Mouse (Mus musculus) ES-Bruce4 (cell line): ENCODE data around the gene Tfap2b. TPM values are rescaled to one million over a fixed set of nuclear protein-coding genes. Genes with fewer than 3 reads are reported as not detected.

ENCODE experiments used
- H3K27ac ChIP-seq: 2 replicates; pipeline ENCODE4 v1.5.1; 2012; ENCODE audit warnings: low read length, inconsistent platforms; ENCODE audit not compliant: insufficient read depth
- H3K27me3 ChIP-seq: 2 replicates; pipeline ENCODE4 v1.6.1; 2012; ENCODE audit warnings: mild to moderate bottlenecking, low read length, inconsistent platforms; ENCODE audit not compliant: control insufficient read depth, poor library complexity, insufficient read depth, severe bottlenecking
- H3K36me3 ChIP-seq: 2 replicates; pipeline ENCODE4 v1.6.1; 2012; ENCODE audit warnings: inconsistent platforms, mild to moderate bottlenecking, low read length, moderate library complexity; ENCODE audit not compliant: control insufficient read depth, poor library complexity, insufficient read depth, severe bottlenecking
- H3K4me1 ChIP-seq: one replicate; pipeline ENCODE4 v1.8.1; 2011; ENCODE audit warnings: low read length; ENCODE audit not compliant: control insufficient read depth, insufficient read depth
- H3K4me3 ChIP-seq: 2 replicates; pipeline ENCODE4 v1.5.1; 2011; ENCODE audit warnings: low read depth, mild to moderate bottlenecking, low read length
- H3K9ac ChIP-seq: 2 replicates; pipeline ENCODE4 v1.6.1; 2012; ENCODE audit warnings: low read depth, mild to moderate bottlenecking, inconsistent platforms; ENCODE audit not compliant: poor library complexity, severe bottlenecking
- H3K9me3 ChIP-seq: replicated peaks from 2 replicates; pipeline ENCODE4 v1.6.1; 2012; ENCODE audit warnings: mild to moderate bottlenecking, low read length, inconsistent platforms; ENCODE audit not compliant: control insufficient read depth, poor library complexity, insufficient read depth, severe bottlenecking
- CTCF ChIP-seq: IDR thresholded peaks from one replicate; pipeline ENCODE4 v1.8.1; 2011; ENCODE audit warnings: low read depth, low read length
- EP300 ChIP-seq: IDR thresholded peaks from 2 replicates; pipeline ENCODE4 v1.6.1; 2011; ENCODE audit warnings: low read depth, low read length; ENCODE audit not compliant: insufficient read depth
- POLR2A ChIP-seq: IDR thresholded peaks from one replicate; pipeline ENCODE4 v1.8.1; 2011; ENCODE audit warnings: low read length; ENCODE audit not compliant: insufficient read depth
- polyA plus RNA-seq: library from polyadenylated mRNA; stranded (reverse); fragments of >200 nt; gene quantifications from 2 replicates; pipeline ENCODE4 v1.2.4, GENCODE M21; 2011; ENCODE audit warnings: low read depth; ENCODE audit not compliant: missing spikeins, insufficient read depth, insufficient read length

Tfap2b gene
- polyA plus RNA-seq, 1 experiment = not detected

DNA sequence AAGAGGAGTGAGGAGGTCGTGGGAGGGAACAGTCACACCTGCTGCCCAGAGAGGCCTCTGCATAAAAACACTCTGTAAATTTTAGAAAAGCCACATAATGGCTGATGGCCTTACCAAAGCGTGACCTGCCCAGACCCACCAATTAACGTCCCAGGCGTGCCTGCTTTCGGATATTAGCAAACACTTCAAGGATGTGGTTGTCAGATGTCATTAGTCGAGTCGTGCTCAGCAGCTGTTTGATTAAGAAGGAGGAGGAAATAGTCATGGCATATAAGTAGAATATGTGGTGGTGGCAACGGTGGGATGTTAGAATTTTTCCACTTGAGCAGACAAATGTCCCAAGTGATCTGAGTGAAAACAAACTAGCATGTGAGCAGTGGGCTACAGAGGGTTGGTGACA is 33.3 kb downstream of the Tfap2b start:
- Histone ChIP-seq H3K9me3 (no peaks in the 10 kb centered on the region; the same call in 1 of the 2 replicates), H3K36me3 (no peaks in the 10 kb centered on the region), H3K4me3 (no peak overlapping the region), H3K27ac (no peak overlapping the region), H3K9ac (no peak overlapping the region), H3K27me3 (peaks cover 19% of the 10 kb centered on the region), H3K4me1 (no peaks in the 10 kb centered on the region)
- TF ChIP-seq CTCF (no peak), POLR2A (no peak), EP300 (no peak)

- Histone ChIP-seq H3K4me3 (no peak overlapping the region), H3K36me3 (no peaks in the 10 kb centered on the region), H3K27ac (no peak overlapping the region), H3K9me3 (no peaks in the 10 kb centered on the region), H3K9ac (no peak overlapping the region), H3K4me1 (no peaks in the 10 kb centered on the region), H3K27me3 (peaks cover 5% of the 10 kb centered on the region)
- TF ChIP-seq POLR2A (no peak), EP300 (no peak), CTCF (no peak)
Measured at GRCm38 (mm10) chr1:19245032-19245431, 36.3 kb downstream of the Tfap2b start.

GRCm38 (mm10) chr1:19251286-19251685 is 42.6 kb downstream of the Tfap2b start:
- no peaks in the 10 kb centered on the region; the same call in 1 of the 2 replicates for H3K27me3 ChIP-seq
- H3K36me3 ChIP-seq = no peaks in the 10 kb centered on the region
- H3K4me1 ChIP-seq = no peaks in the 10 kb centered on the region
- no peak overlapping the region for H3K4me3 ChIP-seq
- H3K27ac ChIP-seq = no peak overlapping the region
- H3K9ac ChIP-seq = no peak overlapping the region
- TF ChIP-seq EP300 = no peak
- TF ChIP-seq CTCF = no peak
- TF ChIP-seq POLR2A = no peak
- no peaks in the 10 kb centered on the region for H3K9me3 ChIP-seq

- no peak overlapping the region for H3K27ac ChIP-seq
- no peak for TF ChIP-seq EP300
- TF ChIP-seq CTCF = no peak
- no peaks in the 10 kb centered on the region for H3K9me3 ChIP-seq
- no peaks in the 10 kb centered on the region for H3K4me1 ChIP-seq
- H3K4me3 ChIP-seq = no peak overlapping the region
- no peaks in the 10 kb centered on the region for H3K36me3 ChIP-seq
- H3K27me3 ChIP-seq = no peaks in the 10 kb centered on the region
- H3K9ac ChIP-seq = no peak overlapping the region
Measured at GRCm38 (mm10) chr1:19269596-19269995, 60.9 kb downstream of the Tfap2b start.

Other genes with a start within 250 kb of the Tfap2b start
- gene Tfap2d, start 105.9 kb upstream of the Tfap2b start, polyA plus RNA-seq = not detected in 2 replicates